Mouse (Mus musculus) myocyte (in vitro differentiated cells): ENCODE data around the gene 4931428L18Rik. TPM values are rescaled to one million over a fixed set of nuclear protein-coding genes. Genes with fewer than 3 reads are reported as not detected.
A peak's percentile ranks its signal among the peaks of the same experiment; 100 is the strongest.

ENCODE experiments used
- H3K27me3 ChIP-seq: one replicate; pipeline ENCODE4 v1.6.1; 2011; ENCODE audit not compliant: control insufficient read depth, insufficient read depth, insufficient read length
- H3K36me3 ChIP-seq: one replicate; pipeline ENCODE4 v1.6.1; 2011; ENCODE audit not compliant: control insufficient read depth, insufficient read depth
- H3K4me2 ChIP-seq: one replicate; pipeline ENCODE4 v1.6.1; 2011; ENCODE audit warnings: low read depth, control low read depth
- H3K4me3 ChIP-seq: one replicate; pipeline ENCODE4 v1.5.1; 2011; ENCODE audit warnings: mild to moderate bottlenecking, control low read depth, moderate library complexity
- H3K79me2 ChIP-seq: one replicate; pipeline ENCODE4 v1.6.1; 2011; ENCODE audit not compliant: control insufficient read depth, insufficient read depth
- H3ac ChIP-seq: one replicate; pipeline ENCODE4 v1.6.1; 2011; ENCODE audit not compliant: control insufficient read depth, insufficient read length
- CEBPB ChIP-seq: IDR thresholded peaks from 2 replicates; pipeline ENCODE4 v1.6.1; 2011; ENCODE audit warnings: mild to moderate bottlenecking, moderate library complexity; ENCODE audit not compliant: poor library complexity, insufficient read depth, severe bottlenecking
- E2F4 ChIP-seq: IDR thresholded peaks from one replicate; pipeline ENCODE4 v1.6.1; 2011; ENCODE audit warnings: mild to moderate bottlenecking, control low read depth, moderate library complexity; ENCODE audit not compliant: insufficient read depth
- MAX ChIP-seq: IDR thresholded peaks from one replicate; pipeline ENCODE4 v1.6.1; 2011; ENCODE audit warnings: low read depth, mild to moderate bottlenecking, control low read depth
- MYOD1 ChIP-seq, 3 experiments: IDR thresholded peaks; one replicate each; pipeline ENCODE4 v1.6.1; 2011; ENCODE audit warnings: control low read depth in 2 of 3, low read depth in 2 of 3, mild to moderate bottlenecking in 2 of 3, moderate library complexity in 1 of 3; ENCODE audit not compliant: insufficient read length in 2 of 3, control insufficient read depth in 1 of 3
- MYOG ChIP-seq, 3 experiments: IDR thresholded peaks; one replicate each; pipeline ENCODE4 v1.6.1; 2011; ENCODE audit warnings: control low read depth in 2 of 3, low read depth in 2 of 3, mild to moderate bottlenecking in 2 of 3; ENCODE audit not compliant: insufficient read length in 2 of 3, control insufficient read depth in 1 of 3, insufficient read depth in 1 of 3
- POLR2A ChIP-seq: IDR thresholded peaks from one replicate; pipeline ENCODE4 v1.6.1; 2011; ENCODE audit warnings: low read depth, mild to moderate bottlenecking, control low read depth, moderate library complexity; ENCODE audit not compliant: insufficient read length
- POLR2AphosphoS2 ChIP-seq: IDR thresholded peaks from one replicate; pipeline ENCODE4 v1.6.1; 2011; ENCODE audit warnings: low read depth, control low read depth; ENCODE audit not compliant: insufficient read length
- REST ChIP-seq: IDR thresholded peaks from one replicate; pipeline ENCODE4 v1.6.1; 2011; ENCODE audit warnings: mild to moderate bottlenecking, control low read depth, moderate library complexity; ENCODE audit not compliant: insufficient read depth, insufficient read length
- SRF ChIP-seq: IDR thresholded peaks from one replicate; pipeline ENCODE4 v1.6.1; 2011; ENCODE audit warnings: low read depth; ENCODE audit not compliant: control insufficient read depth, insufficient read length
- TCF12 ChIP-seq: IDR thresholded peaks from one replicate; pipeline ENCODE4 v1.6.1; 2011; ENCODE audit warnings: mild to moderate bottlenecking, control low read depth; ENCODE audit not compliant: poor library complexity, insufficient read depth, severe bottlenecking
- TCF3 ChIP-seq: IDR thresholded peaks from one replicate; pipeline ENCODE4 v1.6.1; 2011; ENCODE audit warnings: low read depth, control low read depth; ENCODE audit not compliant: insufficient read length
- USF1 ChIP-seq: IDR thresholded peaks from one replicate; pipeline ENCODE4 v1.6.1; 2011; ENCODE audit warnings: low read depth, mild to moderate bottlenecking, control low read depth, moderate library complexity
- polyA plus RNA-seq: library from polyadenylated mRNA; unstranded; fragments of >200 nt; fragmentation: generic; extraction: Trizol; gene quantifications from one replicate; pipeline ENCODE4 v1.2.1, GENCODE M21; 2012; ENCODE audit warnings: missing spikeins

The 4931428L18Rik gene
- polyA plus RNA-seq, 1 experiment, result 0.16 TPM

DNA sequence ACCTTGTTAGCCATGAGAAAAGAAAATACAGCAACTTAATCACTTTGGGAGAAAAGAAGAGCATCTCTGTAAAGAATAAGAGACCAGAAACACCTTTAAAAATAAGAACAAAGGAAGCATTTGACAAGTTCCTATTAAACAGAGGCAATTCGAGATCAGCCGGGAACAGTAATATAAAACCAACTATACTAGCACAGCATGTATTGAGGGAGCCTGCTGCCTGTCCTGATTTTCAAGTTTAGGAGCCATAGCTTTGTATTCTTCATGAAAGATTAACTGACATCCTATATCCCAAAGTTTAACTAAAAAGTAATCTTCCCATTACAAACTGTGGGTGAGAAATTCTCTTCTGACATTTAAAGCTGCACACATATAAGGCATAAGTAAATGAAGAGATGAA is 151.3 kb downstream of the 4931428L18Rik start:
- Histone ChIP-seq H3K27me3 (no peaks in the 10 kb centered on the region), H3ac (no peak overlapping the region), H3K79me2 (no peaks in the 10 kb centered on the region), H3K36me3 (no peaks in the 10 kb centered on the region), H3K4me2 (no peak overlapping the region), H3K4me3 (no peak overlapping the region)
- no peak for TF ChIP-seq TCF12
- no peak for TF ChIP-seq TCF3
- TF ChIP-seq USF1, result no peak
- TF ChIP-seq CEBPB, result no peak
- no peak for TF ChIP-seq MYOG (IDR thresholded peaks at IDR 0.05; ENCODE audit: control insufficient read depth in 1 of 3, insufficient read depth in 1 of 3, insufficient read length in 2 of 3, low read depth in 2 of 3)
- TF ChIP-seq MYOD1 (IDR thresholded peaks at IDR 0.05; ENCODE audit: control insufficient read depth in 1 of 3, insufficient read length in 2 of 3, low read depth in 2 of 3), result no peak

GRCm38 (mm10) chr1:31064817-31065740 is 157.4 kb downstream of the 4931428L18Rik start:
- Histone ChIP-seq H3K4me3 (no peak overlapping the region), H3K4me2 (no peak overlapping the region), H3K79me2 (no peaks in the 10 kb centered on the region), H3K27me3 (no peaks in the 10 kb centered on the region), H3ac (no peak overlapping the region), H3K36me3 (no peaks in the 10 kb centered on the region)
- TF ChIP-seq TCF3 (no peak), USF1 (no peak)

GRCm38 (mm10) chr1:31059806-31060205 is 162.7 kb downstream of the 4931428L18Rik start:
- Histone ChIP-seq H3K27me3 (no peaks in the 10 kb centered on the region), H3ac (no peak overlapping the region), H3K36me3 (no peaks in the 10 kb centered on the region), H3K79me2 (no peaks in the 10 kb centered on the region), H3K4me2 (peak overlapping the region; percentile 21), H3K4me3 (no peak overlapping the region)
- TF ChIP-seq REST (no peak), TCF12 (no peak), POLR2A (no peak), MYOG (IDR thresholded peaks at IDR 0.05; ENCODE audit: control insufficient read depth in 1 of 3, insufficient read depth in 1 of 3, insufficient read length in 2 of 3, low read depth in 2 of 3) (no peak), MYOD1 (IDR thresholded peaks at IDR 0.05; ENCODE audit: control insufficient read depth in 1 of 3, insufficient read length in 2 of 3, low read depth in 2 of 3) (no peak), POLR2AphosphoS2 (no peak), TCF3 (no peak), E2F4 (no peak), MAX (no peak), SRF (no peak), CEBPB (no peak), USF1 (no peak)

DNA sequence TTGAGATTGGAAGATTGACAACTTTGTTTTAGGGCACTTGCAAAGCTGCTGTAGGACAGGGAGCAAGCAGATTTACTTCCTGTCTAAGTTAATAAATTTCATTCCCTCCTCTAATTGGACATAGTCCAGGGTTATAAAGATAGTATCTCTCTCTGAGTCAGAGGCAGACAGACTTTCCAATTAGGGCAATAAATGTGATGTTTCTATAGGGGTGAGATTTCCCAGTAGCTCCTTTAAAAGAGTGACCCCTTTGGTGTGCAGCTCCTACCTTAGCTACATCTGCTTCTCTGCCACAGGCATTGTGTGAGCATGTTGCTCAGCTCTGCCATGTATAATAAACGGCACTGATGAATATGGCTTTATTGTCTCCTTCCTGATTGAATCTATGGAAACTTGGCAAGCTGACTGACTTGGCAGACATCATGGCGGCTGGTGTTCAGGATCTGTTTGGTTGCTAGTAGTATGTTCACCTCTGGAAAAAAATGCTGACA is 163.6 kb downstream of the 4931428L18Rik start:
- Histone ChIP-seq H3K79me2 (no peaks in the 10 kb centered on the region), H3K4me2 (peak overlapping the region; percentile 51), H3K36me3 (no peaks in the 10 kb centered on the region), H3ac (no peak overlapping the region), H3K27me3 (no peaks in the 10 kb centered on the region), H3K4me3 (no peak overlapping the region)
- TF ChIP-seq CEBPB (no peak), USF1 (no peak), MYOG (IDR thresholded peaks at IDR 0.05; ENCODE audit: control insufficient read depth in 1 of 3, insufficient read depth in 1 of 3, insufficient read length in 2 of 3, low read depth in 2 of 3) (no peak), POLR2AphosphoS2 (no peak), SRF (no peak), E2F4 (no peak)

DNA sequence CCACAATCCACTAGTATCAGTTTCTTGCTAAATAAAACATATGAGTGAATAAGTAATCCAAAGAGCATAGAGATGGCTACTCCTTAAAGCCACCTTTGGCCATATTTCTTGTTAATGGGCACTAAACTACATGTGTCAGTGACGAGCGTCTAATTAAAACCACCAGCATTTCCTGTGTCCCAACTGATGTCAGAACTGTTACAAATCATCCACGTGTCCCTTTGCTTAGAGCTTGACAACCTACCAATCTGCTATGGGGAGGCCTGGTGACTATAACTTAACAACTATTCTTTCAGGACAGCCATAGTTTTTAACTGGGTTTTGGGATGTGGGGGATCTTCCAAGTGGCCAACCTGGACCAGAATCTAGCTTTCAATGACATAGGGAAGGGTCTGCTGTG is 164.3 kb downstream of the 4931428L18Rik start:
- no peak overlapping the region for H3K4me2 ChIP-seq
- H3K36me3 ChIP-seq, result no peaks in the 10 kb centered on the region
- TF ChIP-seq REST (no peak), USF1 (no peak), POLR2A (no peak), TCF3 (no peak), MYOD1 (IDR thresholded peaks at IDR 0.05; ENCODE audit: control insufficient read depth in 1 of 3, insufficient read length in 2 of 3, low read depth in 2 of 3) (no peak), MYOG (IDR thresholded peaks at IDR 0.05; ENCODE audit: control insufficient read depth in 1 of 3, insufficient read depth in 1 of 3, insufficient read length in 2 of 3, low read depth in 2 of 3) (no peak), MAX (no peak)
- H3ac ChIP-seq, result no peak overlapping the region
- H3K79me2 ChIP-seq, result no peaks in the 10 kb centered on the region
- no peaks in the 10 kb centered on the region for H3K27me3 ChIP-seq
- H3K4me3 ChIP-seq, result no peak overlapping the region
